Mouse (Mus musculus): Measurements from ENCODE around the gene Cfd.

- TF ChIP-seq CTCF (IDR thresholded peaks at IDR 0.05; ENCODE audit: low read depth, low read length) (no peak), EP300 (IDR thresholded peaks at IDR 0.05; ENCODE audit: insufficient read depth, low read depth, low read length) (no peak), POLR2A (IDR thresholded peaks at IDR 0.05; ENCODE audit: insufficient read depth, low read length) (no peak)
Observed at GRCm38 (mm10) chr10:79937775-79938526, 47.3 kb downstream of the Cfd start.
